Mouse (Mus musculus) megakaryocyte, embryonic 14.5 days (primary cell): ENCODE measurements around the gene Ube4b. TPM values are rescaled to one million over a fixed set of nuclear protein-coding genes. Genes with fewer than 3 reads are reported as not detected.

Experiments used
- H3K27me3 ChIP-seq: replicated peaks from 2 replicates; pipeline ENCODE3; 2012; ENCODE audit warnings: inconsistent platforms
- H3K36me3 ChIP-seq: replicated peaks from 2 replicates; pipeline ENCODE3; 2012; ENCODE audit warnings: low read length, inconsistent platforms, mixed read lengths
- H3K4me1 ChIP-seq: 2 replicates; pipeline ENCODE4 v1.6.1; 2012; ENCODE audit warnings: inconsistent platforms
- H3K4me3 ChIP-seq: replicated peaks from 2 replicates; pipeline ENCODE3; 2012; ENCODE audit warnings: moderate library complexity, mild to moderate bottlenecking, inconsistent platforms
- H3K9me3 ChIP-seq: 2 replicates; pipeline ENCODE4 v1.6.1; 2012; ENCODE audit warnings: inconsistent platforms
- FLI1 ChIP-seq: IDR thresholded peaks from 2 replicates; pipeline ENCODE4 v1.6.1; 2012; ENCODE audit warnings: low read length, inconsistent platforms, mixed read lengths
- GATA1 ChIP-seq: IDR thresholded peaks from 3 replicates; pipeline ENCODE4 v1.6.1; 2012; ENCODE audit warnings: mixed read lengths, low read length, inconsistent platforms, borderline replicate concordance
- polyA plus RNA-seq: library from polyadenylated mRNA; stranded (reverse); fragments of >175 nt; gene quantifications from 2 replicates; pipeline ENCODE4 v1.2.3, GENCODE M21; 2012; ENCODE audit warnings: low replicate concordance; ENCODE audit not compliant: insufficient read depth

Ube4b gene
- polyA plus RNA-seq, 1 experiment = 134 TPM

GRCm38 (mm10) chr4:149292984-149293383 is 133.6 kb downstream of the Ube4b start:
- Histone ChIP-seq H3K4me3 (no peak overlapping the region), H3K9me3 (no peaks in the 10 kb centered on the region), H3K4me1 (peaks cover 4% of the 10 kb centered on the region), H3K36me3 (peaks cover 2% of the 10 kb centered on the region), H3K27me3 (peaks cover 11% of the 10 kb centered on the region)
- TF ChIP-seq GATA1 = no peak
- TF ChIP-seq FLI1 = no peak

GRCm38 (mm10) chr4:149291061-149291460 is 135.5 kb downstream of the Ube4b start:
- Histone ChIP-seq H3K9me3 (no peaks in the 10 kb centered on the region), H3K27me3 (peaks cover 11% of the 10 kb centered on the region), H3K4me1 (peaks cover 4% of the 10 kb centered on the region), H3K4me3 (no peak overlapping the region), H3K36me3 (peaks cover 2% of the 10 kb centered on the region)
- TF ChIP-seq FLI1 (no peak), GATA1 (no peak)

GRCm38 (mm10) chr4:149290157-149290750 is 136.3 kb downstream of the Ube4b start:
- Histone ChIP-seq H3K36me3 (peaks cover 2% of the 10 kb centered on the region), H3K4me3 (peak overlapping the region; percentile 44), H3K9me3 (no peaks in the 10 kb centered on the region), H3K4me1 (peaks cover 4% of the 10 kb centered on the region), H3K27me3 (peaks cover 9% of the 10 kb centered on the region)
- no peak for TF ChIP-seq FLI1
- TF ChIP-seq GATA1 = no peak

- H3K36me3 ChIP-seq = peaks cover 2% of the 10 kb centered on the region
- H3K4me3 ChIP-seq = no peak overlapping the region
- TF ChIP-seq FLI1 = no peak
- no peak for TF ChIP-seq GATA1
- H3K4me1 ChIP-seq = peaks cover 4% of the 10 kb centered on the region
- no peaks in the 10 kb centered on the region for H3K9me3 ChIP-seq
- H3K27me3 ChIP-seq = peaks cover 9% of the 10 kb centered on the region
Observed at GRCm38 (mm10) chr4:149286287-149287137, 140.0 kb downstream of the Ube4b start.

- Histone ChIP-seq H3K4me3 (no peak overlapping the region), H3K36me3 (peaks cover 2% of the 10 kb centered on the region), H3K27me3 (peaks cover 6% of the 10 kb centered on the region), H3K4me1 (peaks cover 4% of the 10 kb centered on the region), H3K9me3 (no peaks in the 10 kb centered on the region)
- TF ChIP-seq FLI1 = no peak
- no peak for TF ChIP-seq GATA1
Observed at GRCm38 (mm10) chr4:149285691-149286090, 140.9 kb downstream of the Ube4b start.

GRCm38 (mm10) chr4:149283018-149283417 is 143.5 kb downstream of the Ube4b start:
- TF ChIP-seq FLI1 = no peak
- no peak for TF ChIP-seq GATA1
- H3K4me1 ChIP-seq = no peaks in the 10 kb centered on the region
- H3K36me3 ChIP-seq = no peaks in the 10 kb centered on the region
- H3K9me3 ChIP-seq = no peaks in the 10 kb centered on the region
- peaks cover 5% of the 10 kb centered on the region for H3K27me3 ChIP-seq
- no peak overlapping the region for H3K4me3 ChIP-seq

GRCm38 (mm10) chr4:149282025-149282738 is 144.4 kb downstream of the Ube4b start:
- no peak overlapping the region for H3K4me3 ChIP-seq
- no peaks in the 10 kb centered on the region for H3K9me3 ChIP-seq
- TF ChIP-seq FLI1 = no peak
- no peak for TF ChIP-seq GATA1
- H3K4me1 ChIP-seq = no peaks in the 10 kb centered on the region
- peaks cover 5% of the 10 kb centered on the region for H3K27me3 ChIP-seq
- H3K36me3 ChIP-seq = no peaks in the 10 kb centered on the region

Other genes starting within 250 kb of the Ube4b start
- gene Kif1b, start 119.1 kb downstream of the Ube4b start, polyA plus RNA-seq = 0.87 TPM in 1 of 2 replicates, not detected in the other
- not detected in 2 replicates for gene Rbp7, start 28.2 kb upstream of the Ube4b start, polyA plus RNA-seq
- not detected in 2 replicates for gene Tmem274, start 50.6 kb upstream of the Ube4b start, polyA plus RNA-seq
- gene Nmnat1, start 58.5 kb upstream of the Ube4b start, polyA plus RNA-seq = 2.9 TPM in 1 of 2 replicates, not detected in the other
- gene Lzic, start 58.5 kb upstream of the Ube4b start, polyA plus RNA-seq = 8.1 TPM in 1 of 2 replicates, not detected in the other
- gene Ctnnbip1, start 91.5 kb upstream of the Ube4b start, polyA plus RNA-seq = 1.0 and 14.5 TPM in 2 replicates
- gene Clstn1, start 159.7 kb upstream of the Ube4b start, polyA plus RNA-seq = 10.0 and 13.2 TPM in 2 replicates